Mouse (Mus musculus): ENCODE measurements around the gene Amdhd1. TPM values are rescaled to one million over a fixed set of nuclear protein-coding genes. Genes with fewer than 3 reads are reported as not detected.
A peak's percentile ranks its signal among the peaks of the same experiment; 100 is the strongest.
"Not testable (repeated sequence)": the region's sequence is repeated elsewhere in the genome, so short reads cannot be mapped to it uniquely, and the experiment has no call there.

Gene Amdhd1
- under 1 TPM in 1 of 2 experiments, not detected in 1; 0.18 TPM for total RNA-seq (2021)
- long read RNA-seq, experiment 1: 0 reads
- long read RNA-seq, experiment 2: 0 reads

DNA sequence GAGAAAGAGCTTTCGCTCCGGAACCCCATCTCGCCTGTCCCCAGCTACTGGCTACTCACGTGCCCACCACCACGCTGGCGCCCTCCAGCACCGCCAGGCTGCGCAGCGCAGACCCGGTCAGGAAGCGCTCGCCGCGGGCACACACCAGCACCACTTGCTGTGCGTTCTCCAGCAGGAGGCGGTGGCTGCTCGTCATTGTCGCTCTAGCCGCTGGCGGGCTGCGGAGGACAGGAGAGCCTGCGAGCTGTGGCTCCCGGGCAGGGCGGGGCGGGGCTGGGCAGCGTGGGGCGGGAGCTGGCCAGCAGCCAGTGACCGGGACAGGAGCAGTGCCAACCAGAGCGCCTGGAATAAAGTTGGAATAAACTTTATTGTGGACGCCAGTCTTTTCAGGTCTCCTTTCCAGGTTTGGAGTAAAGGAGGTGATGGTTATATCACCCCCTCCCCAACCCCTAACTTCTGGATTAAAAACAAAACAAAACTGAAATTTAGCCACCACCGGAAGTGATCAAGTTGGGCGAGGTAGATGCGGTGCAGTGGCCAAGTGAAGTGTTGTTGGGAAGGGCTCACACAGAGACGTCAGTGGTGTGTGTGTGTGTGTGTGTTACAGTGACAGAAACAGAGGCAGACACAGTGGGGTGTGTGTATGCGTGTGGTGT, at the start of gene Amdhd1:
TSS of gene Amdhd1 (minus strand) at position 259 of the 656 bp plus-strand sequence.
- DNase-seq: peak; percentile 81

DNA sequence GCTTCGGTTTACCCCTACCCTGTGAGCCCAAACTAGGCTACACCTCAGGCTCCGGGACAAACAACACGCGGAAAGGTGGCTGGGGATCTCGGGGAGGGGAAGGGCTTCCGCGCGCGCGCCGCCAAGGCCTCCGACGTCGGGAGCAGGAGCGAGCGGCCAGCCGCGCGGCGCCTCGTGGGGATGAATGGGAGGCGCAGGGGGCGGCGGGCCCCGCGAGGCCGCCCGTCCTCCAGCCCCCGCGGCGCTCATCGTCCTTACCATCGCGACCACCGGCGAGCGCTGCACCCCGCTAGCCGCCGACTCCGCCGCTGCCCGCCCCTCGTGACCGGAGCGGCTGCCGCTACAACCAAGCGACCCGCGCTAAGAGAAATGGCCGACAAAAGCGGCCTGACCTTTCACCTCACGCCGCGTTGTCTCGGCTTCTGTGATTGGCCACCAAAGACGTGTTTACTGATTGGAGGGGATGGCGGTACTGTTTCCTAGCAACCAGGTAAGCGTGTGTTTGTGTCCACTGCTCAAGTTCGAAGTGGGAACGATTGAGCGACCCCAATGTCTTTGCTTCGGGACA, 49.5 kb upstream of the Amdhd1 start, which contains the start of gene Snrpf:
TSS of gene Snrpf (minus strand) at position 426 of the 568 bp plus-strand sequence.
- DNase-seq: peak; percentile 82

DNA sequence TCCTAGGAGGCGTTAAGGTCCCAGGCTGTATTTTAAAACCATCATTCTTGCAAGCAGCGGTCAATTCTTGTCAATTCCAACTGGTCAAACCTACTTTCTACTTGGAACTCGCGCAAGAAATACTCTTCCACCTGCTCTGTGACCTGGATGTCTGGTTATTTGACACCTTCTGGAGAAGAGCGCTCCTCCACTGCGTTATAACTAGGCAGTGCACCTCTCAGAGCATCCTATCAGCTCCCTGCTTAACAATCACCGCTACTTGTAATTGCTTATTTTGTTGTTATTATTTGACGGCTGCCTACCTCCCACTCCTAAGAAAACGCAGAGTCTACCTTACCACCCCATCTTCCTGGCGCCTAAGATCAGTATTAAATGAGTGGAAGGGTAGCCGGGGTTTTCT, 49.0 kb upstream of the Amdhd1 start:
- no peak for DNase-seq

DNA sequence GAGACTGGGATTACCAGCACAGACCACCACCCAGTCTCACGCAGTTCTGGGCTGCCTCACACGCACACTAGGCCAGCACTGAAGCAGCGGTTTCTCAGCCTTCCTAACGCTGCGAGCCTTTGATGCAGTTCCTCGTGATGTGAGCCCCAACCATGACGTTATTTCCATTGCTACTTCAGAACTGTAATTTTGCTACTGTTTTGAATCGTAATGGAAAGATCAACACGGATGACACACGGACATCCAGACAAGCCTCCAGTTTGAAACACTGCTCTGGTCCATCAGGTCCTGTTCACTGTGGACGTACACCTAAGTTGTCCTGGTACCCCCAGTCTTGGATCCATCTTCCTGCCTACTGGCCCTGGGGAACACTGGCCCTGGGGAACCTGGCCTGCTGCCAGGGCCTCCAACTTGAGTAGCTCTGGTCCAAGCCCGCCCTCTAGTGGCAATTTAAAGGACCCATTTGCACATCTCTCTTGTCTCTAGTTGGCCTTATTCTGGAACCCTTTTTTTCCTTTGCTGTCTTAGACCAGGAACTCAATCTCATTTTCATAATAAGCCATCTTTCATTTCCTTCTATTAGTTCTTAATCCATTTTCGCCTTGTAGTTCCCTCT, 37.5 kb upstream of the Amdhd1 start:
- DNase-seq: peak; percentile 79

DNA sequence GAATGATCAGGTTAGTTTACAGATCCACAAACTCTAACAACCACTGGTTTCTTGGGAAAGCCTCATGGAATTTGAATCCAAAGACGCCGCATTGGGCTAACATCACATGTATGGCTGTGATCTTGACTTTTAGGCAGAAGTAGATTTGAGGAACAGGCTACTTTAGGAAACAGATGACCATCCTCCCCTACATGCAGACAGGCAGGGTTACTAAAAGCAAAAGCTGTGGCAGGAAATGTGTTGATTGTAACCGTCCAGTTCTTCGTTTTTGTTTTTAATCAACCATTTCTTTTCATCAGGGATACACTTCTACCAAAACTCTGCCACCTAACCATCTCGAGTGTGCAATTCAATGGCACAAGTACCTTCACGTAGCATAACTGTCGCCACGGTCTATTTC, 36.1 kb upstream of the Amdhd1 start:
- no peak for DNase-seq

DNA sequence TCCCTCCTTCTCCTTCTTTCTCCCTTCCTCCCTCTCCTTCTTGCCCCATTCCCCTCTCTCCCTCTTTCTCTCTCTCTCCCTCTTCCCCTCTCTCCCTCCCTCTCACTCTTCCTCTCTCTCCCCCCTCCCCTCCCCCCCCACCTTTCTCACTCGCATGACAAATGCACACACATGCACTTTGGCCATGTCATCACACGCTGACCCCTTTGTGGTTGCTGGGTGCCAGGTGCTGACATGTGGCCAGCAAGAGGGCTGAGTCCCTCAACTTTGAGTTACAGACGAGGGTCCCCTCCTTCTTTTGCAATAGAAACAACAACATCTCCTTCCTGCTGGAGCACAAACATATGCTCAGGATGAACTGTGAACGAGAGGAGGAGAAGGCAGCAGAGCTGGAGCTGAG, 35.1 kb upstream of the Amdhd1 start:
- no peak for DNase-seq

DNA sequence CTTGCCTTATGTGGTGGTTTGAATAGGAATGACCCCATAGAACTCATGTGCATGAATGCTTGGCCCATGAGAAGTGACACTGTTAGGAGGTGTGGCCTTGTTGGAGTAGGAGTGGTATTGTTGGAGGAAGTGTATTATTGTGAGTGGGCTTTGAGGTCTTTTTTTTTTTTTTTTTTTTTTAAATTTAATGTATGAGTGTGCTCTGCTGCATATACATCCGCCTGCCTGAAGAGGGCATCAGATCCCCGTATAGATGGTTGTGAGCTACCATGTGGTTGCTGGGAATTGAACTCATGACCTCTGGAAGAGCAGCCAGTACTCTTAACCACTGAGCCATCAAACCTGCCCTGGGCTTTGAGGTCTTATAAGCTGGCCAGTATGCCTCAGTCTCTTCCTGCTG, 32.4 kb upstream of the Amdhd1 start:
- DNase-seq: no peak

DNA sequence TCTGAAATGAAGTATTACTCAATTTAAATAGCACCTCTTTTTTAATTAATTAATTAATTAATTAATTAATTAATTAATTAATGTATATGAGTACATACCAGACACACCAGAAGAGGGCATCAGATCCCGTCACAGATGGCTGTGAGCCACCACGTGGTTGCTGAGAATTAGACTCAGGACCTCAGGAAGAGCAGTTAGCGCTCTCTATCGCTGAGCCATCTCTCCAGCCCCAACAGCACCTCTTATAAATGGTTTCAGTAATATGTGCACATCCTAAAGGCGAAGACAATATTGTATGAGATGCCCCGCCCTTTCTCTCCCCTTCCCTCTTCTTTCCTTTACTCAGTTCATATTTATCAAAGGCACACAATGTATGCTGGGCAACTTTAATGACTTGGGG, 28.8 kb upstream of the Amdhd1 start:
- no peak for DNase-seq

DNA sequence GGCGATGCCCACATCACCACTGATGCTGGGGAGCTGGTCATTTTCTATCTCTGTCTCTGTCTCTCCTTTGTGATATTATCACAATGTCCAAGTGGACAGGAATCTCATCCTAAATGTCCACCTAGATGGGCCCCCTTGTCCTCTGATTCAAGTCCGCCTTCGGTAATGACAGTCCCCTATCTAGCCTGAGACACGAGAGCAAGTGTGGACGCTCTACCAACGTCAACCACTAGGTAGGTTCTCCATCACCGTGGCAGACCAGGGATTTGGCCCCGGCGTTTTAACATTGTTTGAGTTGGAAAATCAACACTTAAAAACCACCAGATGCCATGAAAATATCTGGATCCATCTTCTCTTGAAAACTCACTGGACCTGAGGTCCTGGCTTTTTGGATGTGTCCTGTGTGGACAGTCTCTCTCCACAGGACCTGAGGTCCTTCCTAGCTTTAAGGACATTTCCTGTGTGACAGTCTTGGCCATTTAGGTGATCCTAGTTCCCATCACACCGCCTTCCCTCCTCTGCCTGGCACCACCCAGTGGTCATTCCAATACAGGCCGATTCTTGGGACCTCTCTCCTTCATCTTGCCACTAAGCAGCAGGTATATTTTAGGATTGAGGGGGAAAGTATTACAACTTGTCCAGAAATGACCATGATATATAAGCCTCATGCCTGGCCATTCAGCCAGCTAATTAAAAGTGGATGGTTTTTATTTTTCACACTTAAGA, 28.2 kb upstream of the Amdhd1 start:
- DNase-seq: no peak

DNA sequence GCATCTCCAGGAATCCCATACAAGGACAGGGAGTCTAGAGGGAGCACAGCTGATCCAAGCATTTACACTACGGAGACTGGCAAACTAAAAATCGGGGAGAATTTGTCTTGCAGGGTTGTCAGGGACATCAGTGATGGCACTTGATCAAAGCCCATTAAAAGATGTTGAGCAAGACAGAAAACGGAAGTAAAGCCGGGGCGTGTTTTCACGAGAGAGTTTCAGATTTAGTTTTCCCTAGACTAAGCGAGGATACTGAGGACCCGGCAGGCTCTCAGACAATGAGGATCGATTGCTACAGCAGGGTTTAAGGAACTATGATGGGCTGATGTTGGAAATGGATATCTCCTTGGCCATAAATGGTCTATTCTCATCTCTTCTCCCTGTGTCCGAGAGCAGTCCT, 27.2 kb upstream of the Amdhd1 start:
- DNase-seq: no peak

DNA sequence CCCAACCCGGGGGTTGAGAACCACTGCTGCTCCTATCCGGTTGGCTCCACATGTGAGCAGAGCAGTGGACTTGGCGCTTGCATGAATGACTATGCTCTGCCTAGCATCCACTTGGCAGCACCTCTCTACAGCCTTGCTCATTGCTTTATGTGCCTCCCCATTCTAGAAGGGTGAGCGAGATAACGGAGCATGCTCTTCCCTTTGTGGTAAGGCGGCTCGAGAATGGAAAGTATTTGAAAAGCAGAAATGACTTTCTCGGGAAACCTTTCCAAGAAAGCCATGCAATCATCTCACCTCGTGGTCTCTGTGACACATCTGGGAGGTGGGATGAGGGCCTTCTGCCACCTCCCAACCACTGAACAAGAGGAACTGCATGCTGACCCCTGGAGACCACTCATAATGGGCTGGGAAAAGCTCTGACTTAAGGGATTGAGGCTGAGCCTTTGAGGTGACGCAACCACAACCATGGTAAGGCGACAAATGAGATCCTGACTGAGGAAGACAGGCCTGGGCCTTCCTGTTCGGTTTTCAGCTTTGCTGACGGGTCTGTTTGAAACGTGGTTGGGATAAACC, 24.8 kb upstream of the Amdhd1 start:
- no peak for DNase-seq

DNA sequence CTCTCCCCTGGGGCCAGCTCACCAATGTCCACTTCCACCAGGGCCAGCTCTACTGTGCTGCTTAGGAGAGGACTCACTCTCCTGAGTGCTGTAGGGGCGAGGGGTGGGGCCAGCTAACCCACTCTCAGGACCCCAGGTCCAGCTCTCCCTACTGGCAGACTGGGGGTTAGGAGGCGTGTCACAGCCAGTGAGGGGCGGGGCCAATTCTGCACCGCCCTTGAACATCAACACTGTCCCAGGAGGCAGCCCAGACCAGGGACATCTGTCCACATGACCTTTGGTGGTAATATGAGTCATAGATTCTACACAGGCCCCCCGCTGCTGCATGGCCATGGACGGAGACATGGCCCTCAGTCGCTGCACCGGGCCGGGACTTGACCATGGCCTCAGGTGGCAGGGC, 20.0 kb upstream of the Amdhd1 start:
- no peak for DNase-seq

DNA sequence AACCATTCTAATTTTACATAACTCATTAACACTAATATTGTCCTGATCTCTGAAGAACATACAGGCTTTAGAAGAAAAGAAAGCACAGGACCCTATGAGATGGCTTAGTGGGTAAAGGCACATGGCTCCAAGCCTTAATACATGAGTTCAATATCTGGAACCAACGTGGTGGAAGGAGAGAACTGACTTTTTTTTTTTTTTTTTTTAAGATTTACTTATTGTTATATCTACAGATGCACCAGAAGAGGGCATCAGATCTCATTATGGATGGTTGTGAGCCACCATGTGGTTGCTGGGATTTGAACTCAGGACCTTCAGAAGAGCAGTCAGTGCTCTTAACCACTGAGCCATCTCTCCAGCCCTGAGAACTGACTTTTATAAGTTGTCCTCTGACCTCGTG, 18.1 kb upstream of the Amdhd1 start:
- DNase-seq: not testable (repeated sequence)

DNA sequence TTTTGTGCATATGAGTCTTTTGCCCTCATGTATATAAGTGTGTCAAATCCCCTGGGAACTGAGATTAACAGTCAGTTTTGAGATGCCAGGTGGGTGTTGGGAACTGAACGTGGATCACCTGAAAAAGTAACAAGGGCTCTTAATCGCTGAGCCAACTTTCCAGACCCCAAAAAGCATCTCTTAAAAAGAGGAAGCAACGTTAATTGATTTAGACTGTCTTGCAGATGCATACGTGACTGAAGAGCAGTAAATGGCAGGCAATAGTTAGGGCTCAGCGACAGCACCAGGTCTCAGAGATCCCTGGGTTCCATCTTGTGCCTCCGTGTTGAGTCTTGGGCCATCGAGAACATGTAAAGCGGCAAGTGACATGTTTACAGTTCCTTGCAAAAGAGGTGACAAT, 12.8 kb upstream of the Amdhd1 start:
- DNase-seq: no peak

DNA sequence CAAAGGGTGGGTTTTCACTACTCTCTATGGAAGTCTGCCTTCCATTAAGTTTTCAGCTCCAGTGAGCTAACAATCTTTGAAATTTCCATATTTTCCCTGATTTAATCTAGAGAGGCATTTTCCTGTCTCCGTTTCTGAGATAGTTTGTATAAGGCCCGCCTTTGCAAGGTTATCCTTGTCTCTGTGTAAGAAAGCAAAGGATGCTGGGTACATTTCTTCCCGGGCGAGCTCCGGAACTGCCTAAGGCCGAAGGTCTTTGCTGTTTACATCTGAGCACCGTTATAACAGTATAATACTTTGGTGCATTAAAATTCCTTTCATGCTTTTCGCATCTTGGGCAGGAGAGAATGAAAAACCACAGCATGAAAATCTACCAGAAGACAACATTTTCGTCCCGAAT, 10.0 kb upstream of the Amdhd1 start:
- DNase-seq: no peak

DNA sequence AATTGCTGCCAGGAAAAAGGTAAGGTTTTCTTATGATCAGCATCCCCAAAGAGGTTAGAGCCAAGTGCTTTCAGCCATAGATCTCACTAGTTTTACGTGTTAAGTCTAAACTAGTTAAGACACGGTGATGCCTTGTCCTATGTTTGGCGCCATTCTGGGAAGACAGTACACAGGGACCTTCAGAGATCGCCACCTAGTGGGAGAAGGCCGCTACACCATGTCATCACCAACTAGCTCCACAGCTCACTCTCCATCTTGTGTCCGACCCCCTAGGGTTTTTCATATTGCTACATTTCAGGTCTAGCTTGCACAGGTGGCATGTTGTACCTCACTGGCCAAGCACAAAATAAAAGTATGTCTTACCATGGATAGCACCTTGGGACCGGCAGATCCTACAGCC, 9.2 kb upstream of the Amdhd1 start:
- peak; percentile 74 for DNase-seq

DNA sequence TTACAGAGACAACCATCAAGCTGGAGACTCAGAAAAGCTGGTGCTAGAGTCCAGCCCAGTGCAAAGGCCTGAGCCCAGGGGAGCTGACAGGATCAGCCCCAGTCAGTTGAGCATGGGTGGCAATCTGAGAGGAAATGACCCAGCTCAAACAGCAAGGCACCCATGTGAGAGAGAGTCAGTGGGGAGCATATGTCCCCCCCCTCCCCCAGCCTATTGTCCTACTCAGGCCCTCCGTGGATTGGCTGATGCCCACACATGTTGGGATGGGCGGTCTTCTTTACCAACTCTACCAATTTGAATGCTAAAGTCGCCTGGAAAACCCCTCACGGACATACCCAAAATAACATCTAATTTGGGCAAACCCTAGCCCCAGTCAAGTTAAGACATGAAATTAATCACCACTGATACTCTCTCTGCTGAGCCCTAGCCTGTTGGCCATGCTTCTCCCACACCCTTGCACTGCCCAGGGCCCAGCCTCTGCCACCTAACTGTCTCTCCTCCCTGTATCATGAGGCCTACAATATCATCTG, 8.0 kb upstream of the Amdhd1 start:
- DNase-seq: no peak

DNA sequence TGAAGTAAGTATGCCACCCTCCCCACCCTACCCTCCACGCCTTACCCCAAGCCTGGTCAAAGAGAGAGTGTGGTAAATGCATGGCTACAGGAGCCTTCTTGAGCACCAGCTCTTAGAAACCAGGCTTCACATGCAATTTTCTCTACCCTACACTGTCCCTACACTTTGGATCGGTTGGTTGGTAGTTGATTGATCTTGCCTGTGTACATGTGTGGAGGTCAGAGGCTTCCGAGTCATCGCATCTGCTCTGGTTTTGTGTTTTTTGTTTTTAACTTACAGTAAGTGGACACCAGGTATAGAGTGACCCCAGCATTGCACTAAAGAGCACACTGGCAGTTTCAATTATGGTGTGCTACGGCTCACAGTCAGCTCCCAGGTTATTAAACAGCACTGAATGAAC, 4.3 kb upstream of the Amdhd1 start:
- DNase-seq: no peak

DNA sequence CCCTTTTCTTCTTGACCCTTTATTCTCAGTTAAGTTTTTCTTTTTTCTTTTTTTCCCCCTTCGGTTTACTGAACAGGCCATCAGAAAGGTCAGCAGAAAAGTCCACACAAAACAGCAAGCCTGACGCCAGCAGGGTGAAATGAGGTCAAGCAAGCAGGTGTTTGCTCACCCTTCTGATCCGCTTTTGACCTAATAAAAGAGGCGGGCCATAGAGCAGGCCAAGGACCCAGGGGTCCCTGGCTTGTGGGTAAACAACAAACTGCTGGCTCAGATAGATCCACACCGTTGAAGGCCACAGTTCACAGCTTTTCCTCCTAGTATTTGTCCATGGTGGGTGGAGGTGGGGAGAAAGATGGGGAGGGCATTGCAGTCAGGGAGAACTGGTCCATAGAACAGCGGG, 3.3 kb upstream of the Amdhd1 start:
- DNase-seq: no peak

DNA sequence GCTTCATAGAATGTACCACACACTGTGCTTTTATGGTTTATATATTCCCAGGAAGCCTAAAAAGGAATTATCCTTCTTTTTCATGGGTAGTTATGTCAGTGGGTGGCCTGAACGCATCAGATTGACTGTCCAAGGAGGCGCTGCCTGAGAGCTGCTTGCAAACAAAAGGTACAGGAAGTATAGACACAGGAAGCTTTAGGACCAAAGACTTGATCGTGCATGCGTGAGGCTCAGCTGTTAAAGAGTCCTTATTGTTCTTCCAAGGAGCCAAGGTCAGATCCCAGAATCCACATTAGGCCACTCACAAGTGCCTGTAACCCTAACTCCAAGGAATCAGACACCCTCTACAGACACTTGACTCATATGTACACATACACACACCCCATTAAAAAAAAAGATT, 2.5 kb upstream of the Amdhd1 start:
- no peak for DNase-seq

DNA sequence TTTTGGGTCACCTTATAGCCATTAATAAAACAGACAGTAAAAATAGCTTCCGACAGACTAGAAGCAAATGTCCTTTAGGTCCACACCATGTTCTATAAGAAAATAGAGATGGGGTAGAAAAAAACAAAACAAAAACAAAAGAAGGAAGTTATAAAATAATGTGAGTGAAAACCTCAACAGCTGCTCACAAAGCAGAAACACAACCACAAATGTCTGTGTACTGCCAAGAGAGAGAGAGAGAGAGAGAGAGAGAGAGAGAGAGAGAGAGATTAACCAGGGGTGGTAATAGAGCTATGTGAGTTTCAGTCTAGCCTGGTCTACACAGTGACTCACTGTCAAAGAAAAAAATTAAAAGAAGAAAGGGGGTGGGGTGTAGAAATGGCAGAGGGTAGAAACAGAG, 1.8 kb upstream of the Amdhd1 start:
- no peak for DNase-seq

DNA sequence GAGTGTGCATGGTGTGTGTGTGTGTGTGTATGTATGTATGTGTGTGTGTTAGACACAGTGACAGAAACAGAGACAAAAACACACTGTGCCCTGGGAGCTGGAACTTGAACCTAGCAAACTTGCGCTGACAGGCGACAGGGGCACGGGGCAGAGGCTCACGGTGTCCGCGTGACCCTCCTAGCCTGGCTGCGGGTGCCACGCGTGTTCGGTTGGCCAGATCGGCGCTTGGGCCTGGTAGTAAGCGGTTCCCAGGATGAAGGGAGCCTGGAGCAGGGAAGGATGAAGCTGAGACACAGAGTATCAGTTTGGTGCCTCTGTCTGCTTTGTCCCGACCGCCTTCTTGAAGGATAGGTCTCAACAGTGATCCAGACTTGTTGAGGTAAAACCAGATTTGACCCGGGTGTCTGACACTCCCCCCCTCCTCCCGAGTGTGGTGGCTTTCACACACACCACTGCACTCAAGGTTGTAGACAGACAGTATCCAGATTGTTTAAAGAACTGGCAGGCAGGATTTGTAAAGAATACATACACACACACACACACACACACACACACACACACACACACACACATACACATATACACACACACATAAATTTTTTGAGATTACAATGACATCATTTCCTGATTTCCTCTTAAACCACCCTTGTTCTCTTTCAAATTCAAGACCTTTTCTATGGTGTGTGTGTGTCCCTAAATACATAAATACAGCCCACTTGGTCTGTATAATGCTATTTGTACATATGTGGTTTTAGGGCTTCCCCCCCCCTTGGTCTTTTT, 788 bp upstream of the Amdhd1 start, which contains the start of gene Ccdc38:
TSS of gene Ccdc38 (plus strand) at position 202 of the 780 bp plus-strand sequence.
- DNase-seq: peak; percentile 10

Data from gastrocnemius, postnatal 10 days (tissue).